ENCODE assay signal across 8 mouse cellular contexts in the genomic region with DNA sequence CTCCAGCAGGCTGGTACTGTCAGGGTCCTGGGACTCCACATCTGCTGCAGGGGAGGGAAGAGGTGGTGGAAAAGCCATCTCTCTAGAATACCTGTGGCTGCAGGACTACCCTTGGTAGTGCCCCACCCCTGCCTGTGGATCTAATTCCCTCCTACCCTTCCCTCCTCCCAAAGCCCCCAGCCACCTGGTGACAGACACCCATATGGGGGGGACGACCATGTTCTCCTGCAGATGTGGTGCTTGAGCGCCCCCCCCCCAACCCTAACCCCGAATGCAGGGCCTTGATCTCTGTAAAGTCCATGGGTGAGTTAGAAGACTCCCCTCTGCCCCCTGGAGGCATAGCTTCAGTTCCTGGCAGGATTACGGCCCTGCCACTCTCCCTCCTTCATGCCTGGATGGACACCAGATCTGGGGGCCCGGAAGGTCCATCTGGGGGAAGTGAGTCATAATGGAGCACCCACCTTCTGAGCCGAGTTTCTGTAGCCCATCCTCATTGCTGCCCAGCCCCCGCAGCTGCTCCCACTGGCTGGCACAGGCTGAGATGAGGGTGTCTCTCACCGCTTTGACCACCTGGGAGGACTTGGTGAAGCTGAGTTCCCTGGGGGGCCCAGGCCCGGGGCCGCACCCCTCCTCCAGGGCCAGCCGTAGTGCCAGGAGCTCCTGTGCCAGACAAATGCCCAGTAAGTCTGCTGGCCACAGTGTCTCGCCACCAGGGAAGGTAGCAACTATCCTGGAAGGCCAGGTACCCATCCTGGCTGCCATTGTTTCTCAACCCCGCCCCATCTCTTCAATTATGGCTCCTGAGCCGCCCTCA. TPM values are rescaled to one million over a fixed set of nuclear protein-coding genes. Genes with fewer than 3 reads are reported as not detected.
DNase-seq lines count a peak whose midpoint lies in the region; ATAC-seq and TF ChIP-seq lines count a peak whose summit lies in the region.

No protein-coding gene starts in this region.

- peak overlapping the region; percentile 45 for H3K9ac ChIP-seq in ES-Bruce4 (ENCODE audit: low read depth, poor library complexity, severe bottlenecking)
- no peak overlapping the region for H3K9ac ChIP-seq in midbrain, embryonic 11.5 days (ENCODE audit: low read length)

- peak overlapping the region; percentile 58; the same call in 1 of the 2 replicates for H3K4me3 ChIP-seq in ES-Bruce4 (ENCODE audit: low read depth, low read length)
- no peak overlapping the region for H3K4me3 ChIP-seq in midbrain, embryonic 11.5 days (ENCODE audit: low read depth, low read length)

- peak; percentile 18 for TF ChIP-seq CTCF in ES-Bruce4 (IDR thresholded peaks at IDR 0.05; ENCODE audit: low read depth, low read length)

- no peak for TF ChIP-seq POLR2A in ES-Bruce4 (IDR thresholded peaks at IDR 0.05; ENCODE audit: insufficient read depth, low read length)

- 18% methylated on average over 14 of the region's 14 CpGs for WGBS in midbrain, embryonic 11.5 days

- DNase-seq in heart, adult 18-20 months, result peak; percentile 51 to 59
- no peak for DNase-seq in heart, adult 8-10 months (ENCODE audit: low spot score)
- DNase-seq in heart, postnatal 10 days, result peak; percentile 36 to 48
- peak; percentile 89 for DNase-seq in midbrain, embryonic 11.5 days (ENCODE audit: low spot score, missing footprints)
- DNase-seq in urinary bladder, postnatal 25 days (ENCODE audit: low spot score), result no peak
- no peak for DNase-seq in layer of hippocampus, adult 9-11 months

- intact Hi-C loops in heart, postnatal 10 days (cut with DNase I), result no loop called here

- H3K9me3 ChIP-seq in ES-Bruce4 (replicated peaks; ENCODE audit: control insufficient read depth, insufficient read depth, low read length, poor library complexity, severe bottlenecking), result no peaks in the 10 kb centered on the region
- no peaks in the 10 kb centered on the region for H3K9me3 ChIP-seq in midbrain, embryonic 11.5 days (ENCODE audit: control insufficient read depth, low read length)

- no peak for ATAC-seq in midbrain, embryonic 11.5 days (ENCODE audit: low FRiP score)
- no peak for ATAC-seq in monocyte, adult 5-6 weeks (replicated peaks; ENCODE audit: insufficient number of reproducible peaks, low FRiP score, low TSS enrichment, poor library complexity, severe bottlenecking)

- H3K27me3 ChIP-seq in ES-Bruce4 (ENCODE audit: control insufficient read depth, insufficient read depth, low read length, poor library complexity, severe bottlenecking), result peaks cover 11% of the 10 kb centered on the region
- peaks cover 56% of the 10 kb centered on the region for H3K27me3 ChIP-seq in midbrain, embryonic 11.5 days (ENCODE audit: control insufficient read depth, insufficient read depth, low read length)

- no peaks in the 10 kb centered on the region for H3K36me3 ChIP-seq in ES-Bruce4 (ENCODE audit: control insufficient read depth, insufficient read depth, low read length, poor library complexity, severe bottlenecking)
- no peaks in the 10 kb centered on the region for H3K36me3 ChIP-seq in midbrain, embryonic 11.5 days (ENCODE audit: control insufficient read depth, insufficient read depth, low read length)

- TF ChIP-seq EP300 in ES-Bruce4 (IDR thresholded peaks at IDR 0.05; ENCODE audit: insufficient read depth, low read depth, low read length), result no peak

- H3K4me2 ChIP-seq in midbrain, embryonic 11.5 days, result no peak overlapping the region

- H3K4me1 ChIP-seq in ES-Bruce4 (ENCODE audit: control insufficient read depth, insufficient read depth, low read length), result peaks cover 11% of the 10 kb centered on the region
- H3K4me1 ChIP-seq in midbrain, embryonic 11.5 days (ENCODE audit: control insufficient read depth, insufficient read depth, low read length), result peaks cover 34% of the 10 kb centered on the region

- no peak overlapping the region for H3K27ac ChIP-seq in ES-Bruce4 (ENCODE audit: insufficient read depth, low read length)
- H3K27ac ChIP-seq in midbrain, embryonic 11.5 days (ENCODE audit: low read depth, low read length), result no peak overlapping the region

RNA-seq across cellular contexts. Expression of a gene that starts 19.8 kb away (rescaled TPM):
- 10 to 100 TPM; 24.7 to 27.6 TPM for total RNA-seq in heart, adult 18-20 months (2021)
- total RNA-seq in heart, adult 8-10 months (2022), result 10 to 100 TPM; 17.9 to 25.7 (median 22.1) TPM
- 3.9 and 7.1 TPM in 2 replicates for polyA plus RNA-seq in ES-Bruce4 (2011; ENCODE audit: insufficient read depth, insufficient read length, low read depth, missing spikeins)
- total RNA-seq in heart, postnatal 10 days (2021), result 10 to 100 TPM; 43.3 to 49.7 TPM
- 2.7 TPM in 2 replicates for polyA plus RNA-seq in midbrain, embryonic 11.5 days (2014; fragmentation: Nextera tagmentation; extraction: Ambion mirVana)
- total RNA-seq in monocyte, adult 5-6 weeks (2017), result not detected in 3 replicates

RNA-seq across cellular contexts. Expression of a gene that starts 20.4 kb away (rescaled TPM):
- total RNA-seq in heart, adult 18-20 months (2021), result 100 to 1,000 TPM in 1 of 2 experiments, 10 to 100 TPM in 1; 93.3 to 109 TPM
- 100 to 1,000 TPM; 108 to 126 (median 116) TPM for total RNA-seq in heart, adult 8-10 months (2022)
- 179 and 198 TPM in 2 replicates for polyA plus RNA-seq in ES-Bruce4 (2011; ENCODE audit: insufficient read depth, insufficient read length, low read depth, missing spikeins)
- total RNA-seq in heart, postnatal 10 days (2021), result 10 to 100 TPM; 96.6 to 99.5 TPM
- 84.9 and 86.8 TPM in 2 replicates for polyA plus RNA-seq in midbrain, embryonic 11.5 days (2014; fragmentation: Nextera tagmentation; extraction: Ambion mirVana)
- 59.0 to 73.8 TPM (median 62.7 TPM) in 3 replicates for total RNA-seq in monocyte, adult 5-6 weeks (2017)

RNA-seq across cellular contexts. Expression of a gene that starts 23.8 kb away (rescaled TPM):
- total RNA-seq in heart, adult 18-20 months (2021), result 10 to 100 TPM in 1 of 2 experiments, 1 to 10 TPM in 1; 9.6 to 10.5 TPM
- total RNA-seq in heart, adult 8-10 months (2022), result 1 to 10 TPM; 6.6 to 8.2 (median 7.6) TPM
- polyA plus RNA-seq in ES-Bruce4 (2011; ENCODE audit: insufficient read depth, insufficient read length, low read depth, missing spikeins), result 0.78 and 1.2 TPM in 2 replicates
- total RNA-seq in heart, postnatal 10 days (2021), result 1 to 10 TPM; 5.4 to 6.3 TPM
- polyA plus RNA-seq in midbrain, embryonic 11.5 days (2014; fragmentation: Nextera tagmentation; extraction: Ambion mirVana), result 1.3 TPM in 2 replicates
- total RNA-seq in monocyte, adult 5-6 weeks (2017), result 13.9 to 23.1 TPM (median 20.1 TPM) in 3 replicates

RNA-seq across cellular contexts. Expression of a gene that starts 29.4 kb away (rescaled TPM):
- 1 to 10 TPM in 1 of 2 experiments, under 1 TPM in 1; 0.42 to 2.0 TPM for total RNA-seq in heart, adult 18-20 months (2021)
- 1 to 10 TPM in 2 of 4 experiments, under 1 TPM in 2; 0.41 to 1.4 (median 0.83) TPM for total RNA-seq in heart, adult 8-10 months (2022)
- polyA plus RNA-seq in ES-Bruce4 (2011; ENCODE audit: insufficient read depth, insufficient read length, low read depth, missing spikeins), result 4.7 and 5.7 TPM in 2 replicates
- total RNA-seq in heart, postnatal 10 days (2021), result 1 to 10 TPM in 1 of 2 experiments, under 1 TPM in 1; 0.52 to 1.0 TPM
- polyA plus RNA-seq in midbrain, embryonic 11.5 days (2014; fragmentation: Nextera tagmentation; extraction: Ambion mirVana), result 0.82 and 1.1 TPM in 2 replicates
- 27.7 to 53.1 TPM (median 29.1 TPM) in 3 replicates for total RNA-seq in monocyte, adult 5-6 weeks (2017)

RNA-seq across cellular contexts. Expression of a gene that starts 31.5 kb away (rescaled TPM):
- total RNA-seq in heart, adult 18-20 months (2021), result 10 to 100 TPM; 56.8 to 66.1 TPM
- total RNA-seq in heart, adult 8-10 months (2022), result 10 to 100 TPM; 60.0 to 66.2 (median 63.9) TPM
- polyA plus RNA-seq in ES-Bruce4 (2011; ENCODE audit: insufficient read depth, insufficient read length, low read depth, missing spikeins), result 69.3 and 71.6 TPM in 2 replicates
- 10 to 100 TPM; 55.9 to 56.8 TPM for total RNA-seq in heart, postnatal 10 days (2021)
- polyA plus RNA-seq in midbrain, embryonic 11.5 days (2014; fragmentation: Nextera tagmentation; extraction: Ambion mirVana), result 96.3 and 97.0 TPM in 2 replicates
- total RNA-seq in monocyte, adult 5-6 weeks (2017), result 10.7 to 28.4 TPM (median 15.3 TPM) in 3 replicates

Comparison
In these comparisons a context has a peak if more than half of its experiments do, and no peak if none do; other contexts are left out.
1. DNase-seq: peak in heart, adult 18-20 months (2 of 2), heart, postnatal 10 days (2 of 2) and midbrain, embryonic 11.5 days (single experiment); none in heart, adult 8-10 months (single experiment), urinary bladder, postnatal 25 days (single experiment) and layer of hippocampus, adult 9-11 months (single experiment).
2. RNA of a gene that starts 19.8 kb away (total RNA-seq): 43.3 to 49.7 TPM in heart, postnatal 10 days, 24.7 to 27.6 TPM in heart, adult 18-20 months and 17.9 to 25.7 TPM in heart, adult 8-10 months; not detected in monocyte, adult 5-6 weeks; every median in the first group is over 10 times any median in the second.